Mouse (Mus musculus): ENCODE results near the gene Ccdc61. TPM values are rescaled to one million over a fixed set of nuclear protein-coding genes. Genes with fewer than 3 reads are reported as not detected.

Gene Ccdc61
- polyA plus RNA-seq, 1 experiment from 2014 or later, result 19.4 TPM

DNA sequence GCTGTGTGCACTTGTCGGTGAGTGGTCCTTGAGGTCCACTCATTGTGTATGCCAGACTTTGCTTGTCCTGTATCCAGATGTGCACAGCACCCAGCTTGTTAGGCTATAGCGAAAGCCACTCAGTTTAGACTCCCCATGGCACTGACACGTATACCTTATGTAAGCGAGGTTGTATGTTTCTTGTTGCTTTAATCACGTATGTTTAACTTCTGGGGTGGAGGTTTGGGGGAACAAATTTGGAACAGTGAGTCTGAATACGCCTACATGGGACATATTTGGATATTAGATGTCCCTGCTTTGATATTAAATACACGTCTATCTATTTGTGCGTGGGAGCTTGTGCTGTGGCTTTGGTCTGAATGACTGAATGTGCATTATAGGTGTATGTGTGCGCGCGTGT lies 13.1 kb upstream of the Ccdc61 start:
- H3K4me3 ChIP-seq (ENCODE audit: low read depth, low read length), result no peak overlapping the region
- no peak overlapping the region; the same call in 1 of the 2 replicates for H3K27ac ChIP-seq (replicated peaks; ENCODE audit: low read depth, low read length)
- DNase-seq (ENCODE audit: low spot score), result no peak
- no peak overlapping the region for H3K4me2 ChIP-seq (ENCODE audit: low read depth, low read length)
- H3K36me3 ChIP-seq (ENCODE audit: control insufficient read depth, insufficient read depth, low read length), result no peaks in the 10 kb centered on the region
- 71% methylated on average over 11 of the region's 11 CpGs for WGBS
- peaks cover 7% of the 10 kb centered on the region for H3K4me1 ChIP-seq (ENCODE audit: control insufficient read depth, insufficient read depth, low read length)
- H3K9ac ChIP-seq (ENCODE audit: low read depth, low read length), result no peak overlapping the region
- peaks cover 54% of the 10 kb centered on the region for H3K27me3 ChIP-seq (replicated peaks; ENCODE audit: control insufficient read depth, insufficient read depth, low read length)
- H3K9me3 ChIP-seq (ENCODE audit: control insufficient read depth, low read length), result no peaks in the 10 kb centered on the region
- no peak for ATAC-seq (ENCODE audit: low read depth)

DNA sequence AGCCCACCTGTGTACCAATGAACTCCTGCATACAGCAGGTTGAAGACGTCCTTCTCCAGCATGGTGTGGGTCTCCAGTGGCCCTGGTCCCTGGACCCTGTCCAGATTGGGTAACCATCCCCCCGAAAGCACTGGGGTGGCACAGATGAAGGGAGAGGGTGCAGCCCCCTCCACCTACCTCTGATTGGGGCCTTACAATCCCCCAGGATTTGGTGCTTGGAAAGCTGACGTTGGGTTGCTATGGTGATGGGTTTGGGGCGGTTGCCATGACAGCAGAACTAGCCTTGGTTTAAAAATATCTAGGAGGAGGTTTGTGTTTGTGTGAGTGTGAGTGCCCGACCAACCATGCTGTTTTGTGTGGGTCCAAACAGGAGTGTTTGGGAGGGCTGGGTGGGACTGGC lies 12.6 kb upstream of the Ccdc61 start:
- DNase-seq (ENCODE audit: low spot score) (peak; percentile 14), ATAC-seq (ENCODE audit: low read depth) (no peak)
- H3K27me3 ChIP-seq (replicated peaks; ENCODE audit: control insufficient read depth, insufficient read depth, low read length), result peaks cover 49% of the 10 kb centered on the region
- peaks cover 7% of the 10 kb centered on the region for H3K4me1 ChIP-seq (ENCODE audit: control insufficient read depth, insufficient read depth, low read length)
- no peak overlapping the region; the same call in 1 of the 2 replicates for H3K27ac ChIP-seq (replicated peaks; ENCODE audit: low read depth, low read length)
- no peaks in the 10 kb centered on the region for H3K36me3 ChIP-seq (ENCODE audit: control insufficient read depth, insufficient read depth, low read length)
- WGBS, result 43% methylated on average over 4 of the region's 5 CpGs
- H3K9me3 ChIP-seq (ENCODE audit: control insufficient read depth, low read length), result no peaks in the 10 kb centered on the region
- H3K4me2 ChIP-seq (ENCODE audit: low read depth, low read length), result no peak overlapping the region
- H3K4me3 ChIP-seq (ENCODE audit: low read depth, low read length), result no peak overlapping the region
- no peak overlapping the region for H3K9ac ChIP-seq (ENCODE audit: low read depth, low read length)

- H3K4me2 ChIP-seq (ENCODE audit: low read depth, low read length), result peak overlapping the region; percentile 30; the same call in 1 of the 2 replicates
- H3K9me3 ChIP-seq (ENCODE audit: control insufficient read depth, low read length), result no peaks in the 10 kb centered on the region
- H3K4me1 ChIP-seq (ENCODE audit: control insufficient read depth, insufficient read depth, low read length), result peaks cover 6% of the 10 kb centered on the region
- no peak overlapping the region for H3K27ac ChIP-seq (replicated peaks; ENCODE audit: low read depth, low read length)
- H3K4me3 ChIP-seq (ENCODE audit: low read depth, low read length), result no peak overlapping the region
- WGBS, result under 1% methylated on average over 12 of the region's 12 CpGs
- DNase-seq (ENCODE audit: low spot score) (peak; percentile 50), ATAC-seq (ENCODE audit: low read depth) (peak; percentile 61)
- H3K9ac ChIP-seq (ENCODE audit: low read depth, low read length), result no peak overlapping the region; the same call in 1 of the 2 replicates
- peaks cover 32% of the 10 kb centered on the region for H3K27me3 ChIP-seq (replicated peaks; ENCODE audit: control insufficient read depth, insufficient read depth, low read length)
- no peaks in the 10 kb centered on the region for H3K36me3 ChIP-seq (ENCODE audit: control insufficient read depth, insufficient read depth, low read length)
Measured at GRCm38 (mm10) chr7:18921069-18921468, 10.9 kb upstream of the Ccdc61 start.

DNA sequence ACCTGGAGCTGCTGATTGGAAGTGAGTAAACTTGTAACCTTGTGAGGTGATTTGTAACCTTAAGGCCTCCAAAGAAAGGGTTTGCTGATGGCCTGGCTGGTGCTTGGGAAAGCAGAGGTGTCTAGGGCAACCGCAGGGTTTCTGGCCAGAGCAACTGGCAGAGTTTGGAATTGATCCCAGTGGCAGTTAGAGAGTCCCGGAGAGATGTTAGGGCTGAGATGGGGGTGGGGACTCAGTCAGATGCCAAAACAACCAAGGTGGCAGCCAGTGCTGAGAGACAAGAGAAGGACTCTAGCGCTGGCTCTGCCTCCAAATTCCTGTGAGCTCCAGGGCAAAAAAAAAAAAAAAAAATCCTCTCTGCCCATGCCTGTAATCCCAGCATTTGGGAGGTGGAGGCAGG lies 7.7 kb upstream of the Ccdc61 start:
- no peak overlapping the region for H3K27ac ChIP-seq (replicated peaks; ENCODE audit: low read depth, low read length)
- 53% methylated on average over 3 of the region's 3 CpGs for WGBS
- H3K36me3 ChIP-seq (ENCODE audit: control insufficient read depth, insufficient read depth, low read length), result no peaks in the 10 kb centered on the region
- H3K9ac ChIP-seq (ENCODE audit: low read depth, low read length), result no peak overlapping the region
- DNase-seq (ENCODE audit: low spot score), result no peak
- peaks cover 4% of the 10 kb centered on the region for H3K27me3 ChIP-seq (replicated peaks; ENCODE audit: control insufficient read depth, insufficient read depth, low read length)
- H3K4me2 ChIP-seq (ENCODE audit: low read depth, low read length), result no peak overlapping the region
- no peaks in the 10 kb centered on the region for H3K4me1 ChIP-seq (ENCODE audit: control insufficient read depth, insufficient read depth, low read length)
- no peaks in the 10 kb centered on the region for H3K9me3 ChIP-seq (ENCODE audit: control insufficient read depth, low read length)
- no peak overlapping the region for H3K4me3 ChIP-seq (ENCODE audit: low read depth, low read length)
- ATAC-seq (ENCODE audit: low read depth), result no peak

DNA sequence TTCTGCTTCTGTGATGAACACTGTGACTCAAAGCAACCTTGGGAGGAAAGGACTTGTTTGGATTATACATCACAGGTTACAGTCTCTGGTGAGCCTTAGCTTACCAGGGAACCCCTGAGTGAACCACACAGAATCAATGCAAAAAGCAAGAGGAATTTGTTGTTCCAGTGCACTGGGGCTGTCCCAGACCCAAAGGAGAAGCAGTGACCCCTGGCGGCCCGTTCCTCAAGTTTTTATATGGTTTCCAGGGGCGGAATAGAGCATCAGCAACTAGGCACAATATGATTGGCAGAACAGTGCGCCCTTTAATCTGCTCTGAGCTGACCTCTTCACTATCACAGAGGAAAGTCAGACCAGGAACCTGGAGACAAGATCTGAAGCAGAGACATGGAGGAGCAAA lies 6.0 kb upstream of the Ccdc61 start:
- no peak for ATAC-seq (ENCODE audit: low read depth)
- no peak overlapping the region for H3K4me2 ChIP-seq (ENCODE audit: low read depth, low read length)
- H3K27me3 ChIP-seq (replicated peaks; ENCODE audit: control insufficient read depth, insufficient read depth, low read length), result no peaks in the 10 kb centered on the region
- H3K36me3 ChIP-seq (ENCODE audit: control insufficient read depth, insufficient read depth, low read length), result no peaks in the 10 kb centered on the region
- H3K4me1 ChIP-seq (ENCODE audit: control insufficient read depth, insufficient read depth, low read length), result no peaks in the 10 kb centered on the region
- H3K4me3 ChIP-seq (ENCODE audit: low read depth, low read length), result no peak overlapping the region
- WGBS, result 65% methylated on average over 4 of the region's 4 CpGs
- no peak for DNase-seq (ENCODE audit: low spot score)
- H3K27ac ChIP-seq (replicated peaks; ENCODE audit: low read depth, low read length), result no peak overlapping the region
- no peak overlapping the region for H3K9ac ChIP-seq (ENCODE audit: low read depth, low read length)
- H3K9me3 ChIP-seq (ENCODE audit: control insufficient read depth, low read length), result no peaks in the 10 kb centered on the region

DNA sequence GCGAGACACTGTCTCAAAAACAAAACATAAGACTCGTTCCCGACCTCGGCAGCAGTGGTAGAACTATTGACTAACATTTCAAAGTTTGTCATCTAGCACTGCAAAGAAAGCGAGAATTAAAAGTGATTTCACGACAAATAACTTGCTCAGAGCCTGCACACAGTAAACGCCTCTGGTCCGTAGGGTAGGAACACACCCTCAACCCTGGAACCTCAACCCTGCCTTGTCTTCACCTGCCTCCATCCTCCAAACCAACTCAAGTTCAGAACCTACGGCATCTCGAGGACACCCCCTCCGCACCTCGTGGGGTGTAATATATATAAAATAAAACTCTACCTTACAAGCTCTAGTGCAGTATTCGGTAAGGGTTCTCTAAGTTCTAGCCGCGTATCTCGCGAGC lies 418 bp downstream of the Ccdc61 start:
- Histone ChIP-seq H3K9ac (ENCODE audit: low read depth, low read length) (peak overlapping the region; percentile 68), H3K27me3 (replicated peaks; ENCODE audit: control insufficient read depth, insufficient read depth, low read length) (no peaks in the 10 kb centered on the region), H3K9me3 (ENCODE audit: control insufficient read depth, low read length) (no peaks in the 10 kb centered on the region), H3K4me1 (ENCODE audit: control insufficient read depth, insufficient read depth, low read length) (peaks cover 14% of the 10 kb centered on the region; the same call in 1 of the 2 replicates), H3K4me2 (ENCODE audit: low read depth, low read length) (peak overlapping the region; percentile 77), H3K4me3 (ENCODE audit: low read depth, low read length) (peak overlapping the region; percentile 71), H3K27ac (replicated peaks; ENCODE audit: low read depth, low read length) (no peak overlapping the region; the same call in 1 of the 2 replicates), H3K36me3 (ENCODE audit: control insufficient read depth, insufficient read depth, low read length) (0 out of 2 replicates have a peak, but pooled peaks cover 3% of the 10 kb centered on the region)
- 5% methylated on average over 17 of the region's 17 CpGs for WGBS
- ATAC-seq (ENCODE audit: low read depth) (0 out of 2 replicates have a peak, but pooled peaks have one; percentile 1), DNase-seq (ENCODE audit: low spot score) (no peak)

DNA sequence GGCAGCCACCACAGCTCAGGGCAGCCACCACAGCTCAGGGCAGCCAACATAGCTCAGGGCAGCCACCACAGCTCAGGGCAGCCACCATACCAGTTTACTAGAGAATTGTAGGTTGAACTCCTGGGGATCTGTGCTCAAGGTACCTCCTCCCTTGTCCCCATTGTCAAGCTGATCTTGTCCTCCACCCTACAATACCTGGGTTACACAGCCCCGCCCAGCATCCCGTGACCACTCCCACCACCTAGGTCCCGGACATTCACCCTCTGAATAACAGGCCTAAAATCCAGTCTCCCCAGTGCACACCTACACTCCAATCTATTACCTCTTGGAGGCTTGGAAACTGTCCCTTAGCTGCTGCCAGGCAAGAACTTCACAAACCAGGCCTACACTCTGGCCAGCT lies 5.2 kb downstream of the Ccdc61 start:
- H3K36me3 ChIP-seq (ENCODE audit: control insufficient read depth, insufficient read depth, low read length), result peaks cover 21% of the 10 kb centered on the region

GRCm38 (mm10) chr7:18902486-18902885 lies 7.7 kb downstream of the Ccdc61 start:
- WGBS, result 69% methylated on average over 3 of the region's 3 CpGs
- no peak for ATAC-seq (ENCODE audit: low read depth)
- Histone ChIP-seq H3K9ac (ENCODE audit: low read depth, low read length) (no peak overlapping the region), H3K4me2 (ENCODE audit: low read depth, low read length) (no peak overlapping the region), H3K27ac (replicated peaks; ENCODE audit: low read depth, low read length) (no peak overlapping the region), H3K4me3 (ENCODE audit: low read depth, low read length) (no peak overlapping the region), H3K36me3 (ENCODE audit: control insufficient read depth, insufficient read depth, low read length) (peaks cover 35% of the 10 kb centered on the region), H3K4me1 (ENCODE audit: control insufficient read depth, insufficient read depth, low read length) (no peaks in the 10 kb centered on the region), H3K9me3 (ENCODE audit: control insufficient read depth, low read length) (no peaks in the 10 kb centered on the region), H3K27me3 (replicated peaks; ENCODE audit: control insufficient read depth, insufficient read depth, low read length) (no peaks in the 10 kb centered on the region)
- no peak for DNase-seq (ENCODE audit: low spot score)

More for the DNA sequence above, 5.2 kb downstream of the Ccdc61 start:
- H3K4me3 ChIP-seq (ENCODE audit: low read depth, low read length), result no peak overlapping the region
- DNase-seq (ENCODE audit: low spot score) (no peak), ATAC-seq (ENCODE audit: low read depth) (no peak)
- no peaks in the 10 kb centered on the region for H3K27me3 ChIP-seq (replicated peaks; ENCODE audit: control insufficient read depth, insufficient read depth, low read length)
- no peaks in the 10 kb centered on the region for H3K9me3 ChIP-seq (ENCODE audit: control insufficient read depth, low read length)
- no peak overlapping the region for H3K4me2 ChIP-seq (ENCODE audit: low read depth, low read length)
- WGBS, result 70% methylated on average over 3 of the region's 3 CpGs
- H3K9ac ChIP-seq (ENCODE audit: low read depth, low read length), result no peak overlapping the region
- H3K27ac ChIP-seq (replicated peaks; ENCODE audit: low read depth, low read length), result no peak overlapping the region
- peaks cover 14% of the 10 kb centered on the region; the same call in 1 of the 2 replicates for H3K4me1 ChIP-seq (ENCODE audit: control insufficient read depth, insufficient read depth, low read length)

- Histone ChIP-seq H3K27ac (replicated peaks; ENCODE audit: low read depth, low read length) (no peak overlapping the region), H3K4me3 (ENCODE audit: low read depth, low read length) (no peak overlapping the region), H3K4me2 (ENCODE audit: low read depth, low read length) (no peak overlapping the region), H3K27me3 (replicated peaks; ENCODE audit: control insufficient read depth, insufficient read depth, low read length) (no peaks in the 10 kb centered on the region), H3K9ac (ENCODE audit: low read depth, low read length) (no peak overlapping the region), H3K36me3 (ENCODE audit: control insufficient read depth, insufficient read depth, low read length) (peaks cover 31% of the 10 kb centered on the region), H3K4me1 (ENCODE audit: control insufficient read depth, insufficient read depth, low read length) (no peaks in the 10 kb centered on the region), H3K9me3 (ENCODE audit: control insufficient read depth, low read length) (no peaks in the 10 kb centered on the region)
- 72% methylated on average over 1 of the region's 2 CpGs for WGBS
- ATAC-seq (ENCODE audit: low read depth), result no peak
- no peak for DNase-seq (ENCODE audit: low spot score)
Measured at GRCm38 (mm10) chr7:18900513-18900912, 9.7 kb downstream of the Ccdc61 start.

All from embryonic facial prominence, embryonic 14.5 days (tissue).